Mouse (Mus musculus) hindbrain, embryonic 13.5 days (tissue): Measurements from ENCODE around the gene Prdm11. TPM values are rescaled to one million over a fixed set of nuclear protein-coding genes. Genes with fewer than 3 reads are reported as not detected.

Source experiments
- ATAC-seq: fragments of 200-750 bp; cut with Nextera tagmentation; 2 replicates; pipeline ENCODE4 v1.8.0; 2017; ENCODE audit warnings: moderate TSS enrichment; ENCODE audit not compliant: low FRiP score
- H3K27ac ChIP-seq: fragments of 300-500 bp; sonication (generic); 2 replicates; pipeline ENCODE4 v1.5.1; 2015; ENCODE audit warnings: inconsistent platforms, mild to moderate bottlenecking, moderate library complexity
- H3K27me3 ChIP-seq: fragments of 300-500 bp; sonication (generic); 2 replicates; pipeline ENCODE4 v1.6.1; 2015; ENCODE audit warnings: mild to moderate bottlenecking, inconsistent platforms
- H3K36me3 ChIP-seq: fragments of 300-500 bp; sonication (generic); 2 replicates; pipeline ENCODE4 v1.6.1; 2015; ENCODE audit warnings: mild to moderate bottlenecking, inconsistent platforms
- H3K4me1 ChIP-seq: fragments of 300-500 bp; sonication (generic); replicated peaks from 2 replicates; pipeline ENCODE4 v1.6.1; 2015; ENCODE audit warnings: inconsistent platforms
- H3K4me2 ChIP-seq: fragments of 300-500 bp; sonication (generic); 2 replicates; pipeline ENCODE4 v1.6.1; 2015; ENCODE audit warnings: inconsistent platforms, mild to moderate bottlenecking, moderate library complexity
- H3K4me3 ChIP-seq: fragments of 300-500 bp; sonication (generic); 2 replicates; pipeline ENCODE4 v1.5.1; 2015; ENCODE audit warnings: mild to moderate bottlenecking, inconsistent platforms
- H3K9ac ChIP-seq: fragments of 300-500 bp; sonication (generic); 2 replicates; pipeline ENCODE4 v1.6.1; 2015; ENCODE audit warnings: mild to moderate bottlenecking, inconsistent platforms
- H3K9me3 ChIP-seq: fragments of 300-500 bp; sonication (generic); 2 replicates; pipeline ENCODE4 v1.6.1; 2016; ENCODE audit warnings: inconsistent platforms
- WGBS: fragments of 180-500 bp; shearing (Covaris S2); methylation state at CpG from one replicate; pipeline ENCODE4 v1.1.7; 2015; 5-methylcytosine and 5-hydroxymethylcytosine counted together
- polyA plus RNA-seq: library from polyadenylated mRNA; unstranded; fragments of >200 nt; fragmentation: Nextera tagmentation; extraction: Ambion mirVana; gene quantifications from 2 replicates; pipeline ENCODE4 v1.2.1, GENCODE M21; 2015

Prdm11 gene
- polyA plus RNA-seq, 1 experiment from 2014 or later, result 1.9 TPM

- Histone ChIP-seq H3K4me3 (no peak overlapping the region), H3K9ac (no peak overlapping the region), H3K4me2 (no peak overlapping the region), H3K4me1 (peaks cover 6% of the 10 kb centered on the region), H3K27me3 (no peaks in the 10 kb centered on the region), H3K9me3 (peaks cover 9% of the 10 kb centered on the region), H3K27ac (no peak overlapping the region), H3K36me3 (peaks cover 23% of the 10 kb centered on the region)
- 95% methylated on average over 3 of the region's 3 CpGs for WGBS
- no peak for ATAC-seq
These were observed 21.5 kb downstream of the Prdm11 start for GRCm38 (mm10) chr2:93024431-93024830.

GRCm38 (mm10) chr2:93018854-93019253, 27.1 kb downstream of the Prdm11 start:
- H3K4me3 ChIP-seq, result no peak overlapping the region
- no peak for ATAC-seq
- H3K4me1 ChIP-seq, result peaks cover 27% of the 10 kb centered on the region
- 0 out of 2 replicates have a peak overlapping the region, but pooled peaks have one; percentile 13 for H3K9ac ChIP-seq
- H3K27ac ChIP-seq, result no peak overlapping the region
- H3K9me3 ChIP-seq, result peaks cover 9% of the 10 kb centered on the region
- peaks cover 17% of the 10 kb centered on the region for H3K36me3 ChIP-seq
- 69% methylated on average over 5 of the region's 5 CpGs for WGBS
- no peak overlapping the region for H3K4me2 ChIP-seq
- H3K27me3 ChIP-seq, result no peaks in the 10 kb centered on the region

DNA sequence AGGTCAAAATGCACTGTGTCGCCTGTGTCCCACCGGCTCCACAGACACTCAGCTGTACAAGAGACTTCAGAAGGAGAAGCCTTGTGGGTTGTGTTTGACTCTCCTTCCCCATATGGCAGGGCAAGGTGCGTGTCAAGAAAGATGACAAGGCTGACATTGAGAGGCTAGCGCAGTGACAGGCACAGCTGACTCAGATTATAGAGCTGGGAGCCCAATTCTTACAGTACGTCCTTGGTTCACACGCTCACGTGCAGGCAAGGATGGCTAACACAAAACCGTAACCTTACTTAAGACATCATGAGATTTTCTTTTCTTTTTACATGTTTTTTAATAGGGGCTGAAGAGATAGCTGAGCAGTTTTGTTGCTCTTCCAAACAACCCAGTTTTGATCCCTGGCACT, 28.8 kb downstream of the Prdm11 start:
- Histone ChIP-seq H3K4me1 (peaks cover 33% of the 10 kb centered on the region), H3K27me3 (no peaks in the 10 kb centered on the region), H3K9me3 (no peaks in the 10 kb centered on the region), H3K4me2 (no peak overlapping the region), H3K36me3 (peaks cover 8% of the 10 kb centered on the region), H3K27ac (no peak overlapping the region), H3K9ac (no peak overlapping the region), H3K4me3 (no peak overlapping the region)
- ATAC-seq, result no peak
- WGBS, result 93% methylated on average over 8 of the region's 8 CpGs

DNA sequence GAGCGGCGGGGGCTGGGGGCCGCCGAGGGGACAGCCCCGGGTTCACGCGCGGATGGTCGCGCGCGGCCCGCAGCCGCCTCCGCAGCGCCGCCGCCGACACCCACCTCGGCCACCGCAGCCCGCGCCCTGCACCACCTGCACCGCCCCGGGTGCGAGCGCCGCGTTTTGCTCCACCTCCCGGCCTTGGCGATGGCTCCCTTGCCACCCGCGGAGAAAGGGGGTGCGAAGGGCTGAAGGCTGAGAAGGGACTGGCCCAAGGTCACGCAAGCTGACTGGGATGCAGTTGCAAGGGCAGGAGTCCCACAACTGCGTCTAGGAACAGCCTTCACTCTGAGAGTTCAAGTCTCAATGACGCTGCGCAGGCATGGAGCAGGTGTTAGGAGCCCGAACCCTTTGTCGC, 30.9 kb downstream of the Prdm11 start:
- H3K36me3 ChIP-seq, result peaks cover 14% of the 10 kb centered on the region
- WGBS, result 2% methylated on average over 38 of the region's 40 CpGs

DNA sequence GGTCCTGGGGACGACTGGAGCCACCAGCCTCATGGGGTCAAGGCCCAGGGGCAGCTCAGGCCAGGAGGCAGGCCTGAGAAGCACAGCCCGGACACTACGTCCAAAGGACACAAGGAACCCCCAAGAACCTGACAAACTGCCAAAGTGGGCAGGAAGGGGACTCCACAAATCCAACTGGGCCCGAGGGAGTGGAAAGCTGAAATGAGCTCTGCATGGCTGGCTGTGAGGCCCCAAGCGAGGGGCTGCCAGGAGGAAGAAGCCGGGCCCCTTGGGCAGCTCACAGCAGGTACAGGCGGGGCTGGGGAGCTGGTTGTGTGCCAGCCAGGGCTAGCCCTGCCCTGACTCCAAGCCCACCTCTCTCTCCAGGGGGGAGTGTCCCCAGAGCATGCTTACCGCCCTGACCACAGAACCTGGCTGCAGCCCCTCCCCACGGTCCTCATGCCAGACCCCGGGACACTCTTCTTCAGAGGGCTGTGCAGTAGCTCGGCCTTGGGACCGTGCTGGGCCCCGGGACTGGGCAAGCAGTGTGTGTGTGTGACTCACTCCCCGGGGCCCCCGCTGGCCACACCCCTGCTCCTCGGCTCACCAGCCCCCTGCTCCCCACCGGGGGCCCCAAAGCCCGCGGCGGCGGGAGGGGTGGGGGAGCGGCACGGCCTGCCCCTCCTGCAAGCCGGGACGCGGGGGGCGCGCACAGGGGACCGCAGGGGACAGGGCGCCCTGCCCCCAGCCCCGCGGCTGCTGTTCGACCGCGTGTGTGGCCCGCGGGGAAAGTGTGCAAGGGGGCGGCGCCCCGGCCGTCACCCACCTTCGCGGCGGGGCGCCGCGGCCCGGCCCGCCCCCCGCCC, 31.7 kb downstream of the Prdm11 start:
- Histone ChIP-seq H3K27me3 (no peaks in the 10 kb centered on the region), H3K27ac (peak overlapping the region; percentile 78), H3K4me3 (peak overlapping the region; percentile 60), H3K4me2 (peak overlapping the region; percentile 97), H3K4me1 (peaks cover 33% of the 10 kb centered on the region), H3K9ac (peak overlapping the region; percentile 83), H3K36me3 (peaks cover 14% of the 10 kb centered on the region), H3K9me3 (no peaks in the 10 kb centered on the region)
- 5% methylated on average over 39 of the region's 50 CpGs for WGBS
- peak; percentile 74 for ATAC-seq

More for the DNA sequence above, 30.9 kb downstream of the Prdm11 start:
- peak overlapping the region; percentile 97 for H3K4me2 ChIP-seq
- peak overlapping the region; percentile 83 for H3K9ac ChIP-seq
- no peaks in the 10 kb centered on the region for H3K9me3 ChIP-seq
- peak overlapping the region; percentile 60 for H3K4me3 ChIP-seq
- peak overlapping the region; percentile 78; the same call in 1 of the 2 replicates for H3K27ac ChIP-seq
- no peaks in the 10 kb centered on the region for H3K27me3 ChIP-seq
- peak; percentile 9; the same call in 1 of the 2 replicates for ATAC-seq
- peaks cover 33% of the 10 kb centered on the region for H3K4me1 ChIP-seq

GRCm38 (mm10) chr2:93013415-93014092, 32.4 kb downstream of the Prdm11 start:
- Histone ChIP-seq H3K27ac (peak overlapping the region; percentile 78), H3K27me3 (no peaks in the 10 kb centered on the region), H3K9ac (no peak overlapping the region), H3K4me3 (peak overlapping the region; percentile 60; the same call in 1 of the 2 replicates), H3K4me2 (no peak overlapping the region; the same call in 1 of the 2 replicates), H3K4me1 (peaks cover 25% of the 10 kb centered on the region), H3K36me3 (peaks cover 22% of the 10 kb centered on the region), H3K9me3 (no peaks in the 10 kb centered on the region)
- no peak for ATAC-seq
- WGBS, result 67% methylated on average over 8 of the region's 8 CpGs

DNA sequence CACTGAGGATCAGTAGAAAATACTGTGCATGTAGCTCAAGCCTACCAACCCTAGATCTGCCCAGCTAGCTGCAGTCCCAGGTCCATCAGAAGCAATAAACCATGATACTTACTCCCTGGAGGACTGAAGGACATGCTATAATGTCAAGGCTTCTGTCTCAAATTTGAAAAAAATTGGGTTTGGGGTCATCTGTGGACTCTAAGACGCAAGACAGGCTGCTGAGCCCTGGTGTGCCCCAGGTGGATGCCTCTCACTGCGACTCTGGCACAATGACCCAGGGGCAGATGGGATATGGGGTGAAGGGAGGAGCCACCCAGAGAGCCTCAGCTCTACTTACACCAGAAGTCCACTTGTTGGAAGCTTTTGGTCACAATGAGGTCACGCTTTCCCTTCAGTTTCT, 33.0 kb downstream of the Prdm11 start:
- Histone ChIP-seq H3K4me2 (no peak overlapping the region), H3K27ac (no peak overlapping the region), H3K9me3 (no peaks in the 10 kb centered on the region), H3K36me3 (peaks cover 28% of the 10 kb centered on the region), H3K9ac (no peak overlapping the region), H3K4me1 (peaks cover 23% of the 10 kb centered on the region), H3K4me3 (no peak overlapping the region), H3K27me3 (no peaks in the 10 kb centered on the region)
- WGBS, result 91% methylated on average over 3 of the region's 3 CpGs
- no peak for ATAC-seq

DNA sequence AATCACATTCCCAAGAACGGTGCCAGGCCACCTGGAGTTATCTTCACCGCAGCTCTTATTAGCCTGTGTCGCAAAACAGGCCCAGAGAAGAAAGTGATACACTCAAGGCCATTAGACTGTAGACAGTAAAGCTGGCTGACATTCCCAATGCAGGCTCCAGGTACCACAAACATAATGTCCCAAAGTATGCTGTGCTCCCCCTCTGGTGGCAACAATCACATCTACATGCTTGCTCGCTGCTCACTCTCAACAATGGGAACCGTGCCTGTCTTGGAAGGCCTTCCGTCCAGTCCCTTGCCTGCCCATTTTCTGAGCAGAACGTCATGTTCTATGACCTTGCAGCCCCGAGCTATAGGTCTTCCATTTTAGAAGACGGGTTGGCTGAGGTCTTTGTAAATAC, 34.0 kb downstream of the Prdm11 start:
- no peak for ATAC-seq
- WGBS, result 92% methylated on average over 9 of the region's 9 CpGs

GRCm38 (mm10) chr2:93011465-93011864, 34.5 kb downstream of the Prdm11 start:
- Histone ChIP-seq H3K36me3 (peaks cover 30% of the 10 kb centered on the region), H3K4me2 (no peak overlapping the region), H3K9ac (no peak overlapping the region), H3K9me3 (no peaks in the 10 kb centered on the region), H3K4me1 (peaks cover 23% of the 10 kb centered on the region), H3K27me3 (no peaks in the 10 kb centered on the region), H3K27ac (no peak overlapping the region), H3K4me3 (no peak overlapping the region)
- ATAC-seq, result no peak
- WGBS, result 95% methylated on average over 5 of the region's 5 CpGs

More for the DNA sequence above, 34.0 kb downstream of the Prdm11 start:
- Histone ChIP-seq H3K27ac (no peak overlapping the region), H3K9ac (no peak overlapping the region), H3K9me3 (no peaks in the 10 kb centered on the region), H3K27me3 (no peaks in the 10 kb centered on the region), H3K4me2 (no peak overlapping the region), H3K36me3 (peaks cover 30% of the 10 kb centered on the region), H3K4me1 (peaks cover 23% of the 10 kb centered on the region), H3K4me3 (no peak overlapping the region)

- 96% methylated on average over 3 of the region's 3 CpGs for WGBS
- ATAC-seq, result no peak
- H3K4me2 ChIP-seq, result no peak overlapping the region
These were observed 37.8 kb downstream of the Prdm11 start for GRCm38 (mm10) chr2:93007967-93008685.

DNA sequence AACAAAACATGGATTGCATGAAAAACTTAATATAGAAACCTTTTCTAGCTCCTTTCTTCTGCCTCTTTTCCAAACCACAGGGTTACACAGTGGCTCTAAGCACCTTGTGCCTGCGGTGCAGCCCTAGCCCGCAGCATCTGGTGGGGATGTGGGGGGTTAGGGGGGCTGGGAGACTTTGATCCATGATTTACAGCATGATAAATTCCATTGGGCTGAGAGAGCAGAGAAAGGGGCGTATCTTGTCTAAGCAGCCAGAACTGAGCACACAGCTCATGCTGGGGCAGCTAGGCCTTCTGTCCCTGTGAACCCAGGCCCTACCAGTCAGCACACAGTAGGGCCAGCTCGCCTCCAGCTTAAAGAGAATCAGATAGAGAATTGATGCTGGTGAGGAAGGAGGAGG, 40.9 kb downstream of the Prdm11 start:
- H3K4me2 ChIP-seq, result no peak overlapping the region
- H3K4me3 ChIP-seq, result no peak overlapping the region
- H3K36me3 ChIP-seq, result peaks cover 29% of the 10 kb centered on the region
- ATAC-seq, result no peak
- H3K9ac ChIP-seq, result no peak overlapping the region
- 70% methylated on average over 4 of the region's 4 CpGs for WGBS
- H3K4me1 ChIP-seq, result 0 out of 2 replicates have a peak, but pooled peaks cover 2% of the 10 kb centered on the region
- H3K27ac ChIP-seq, result no peak overlapping the region
- no peaks in the 10 kb centered on the region for H3K9me3 ChIP-seq
- H3K27me3 ChIP-seq, result no peaks in the 10 kb centered on the region

More at GRCm38 (mm10) chr2:93007967-93008685, 37.8 kb downstream of the Prdm11 start:
- no peak overlapping the region for H3K4me3 ChIP-seq
- no peaks in the 10 kb centered on the region for H3K9me3 ChIP-seq
- peaks cover 38% of the 10 kb centered on the region for H3K36me3 ChIP-seq
- no peak overlapping the region for H3K9ac ChIP-seq
- no peaks in the 10 kb centered on the region for H3K27me3 ChIP-seq
- no peak overlapping the region for H3K27ac ChIP-seq
- 0 out of 2 replicates have a peak, but pooled peaks cover 2% of the 10 kb centered on the region for H3K4me1 ChIP-seq

DNA sequence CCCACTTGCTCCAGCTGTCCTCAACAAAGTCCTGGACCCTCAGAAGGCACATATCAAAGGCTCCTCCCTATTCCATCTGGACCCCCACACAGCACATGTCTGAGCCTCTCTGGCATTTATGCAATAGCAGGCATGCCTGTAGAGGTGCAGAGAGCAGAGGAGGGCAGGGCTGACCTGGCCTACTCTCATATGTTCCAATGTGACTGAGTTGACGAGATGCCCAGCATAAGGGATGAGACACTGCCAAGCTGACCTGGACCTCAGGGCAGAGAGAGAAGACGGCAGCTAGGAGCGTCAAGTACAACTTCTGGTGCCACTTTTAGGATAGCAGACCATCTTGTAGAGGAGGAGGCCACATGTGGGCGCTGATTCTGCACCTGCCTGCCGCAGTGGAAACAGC, 54.0 kb downstream of the Prdm11 start:
- no peaks in the 10 kb centered on the region for H3K27me3 ChIP-seq
- H3K4me2 ChIP-seq, result no peak overlapping the region
- no peaks in the 10 kb centered on the region for H3K9me3 ChIP-seq
- H3K4me1 ChIP-seq, result peaks cover 26% of the 10 kb centered on the region
- no peak for ATAC-seq
- H3K9ac ChIP-seq, result no peak overlapping the region
- H3K27ac ChIP-seq, result no peak overlapping the region
- 96% methylated on average over 5 of the region's 5 CpGs for WGBS
- no peak overlapping the region for H3K4me3 ChIP-seq
- H3K36me3 ChIP-seq, result peaks cover 28% of the 10 kb centered on the region
